ENCODE assay signal across 8 mouse cellular contexts in the genomic region with DNA sequence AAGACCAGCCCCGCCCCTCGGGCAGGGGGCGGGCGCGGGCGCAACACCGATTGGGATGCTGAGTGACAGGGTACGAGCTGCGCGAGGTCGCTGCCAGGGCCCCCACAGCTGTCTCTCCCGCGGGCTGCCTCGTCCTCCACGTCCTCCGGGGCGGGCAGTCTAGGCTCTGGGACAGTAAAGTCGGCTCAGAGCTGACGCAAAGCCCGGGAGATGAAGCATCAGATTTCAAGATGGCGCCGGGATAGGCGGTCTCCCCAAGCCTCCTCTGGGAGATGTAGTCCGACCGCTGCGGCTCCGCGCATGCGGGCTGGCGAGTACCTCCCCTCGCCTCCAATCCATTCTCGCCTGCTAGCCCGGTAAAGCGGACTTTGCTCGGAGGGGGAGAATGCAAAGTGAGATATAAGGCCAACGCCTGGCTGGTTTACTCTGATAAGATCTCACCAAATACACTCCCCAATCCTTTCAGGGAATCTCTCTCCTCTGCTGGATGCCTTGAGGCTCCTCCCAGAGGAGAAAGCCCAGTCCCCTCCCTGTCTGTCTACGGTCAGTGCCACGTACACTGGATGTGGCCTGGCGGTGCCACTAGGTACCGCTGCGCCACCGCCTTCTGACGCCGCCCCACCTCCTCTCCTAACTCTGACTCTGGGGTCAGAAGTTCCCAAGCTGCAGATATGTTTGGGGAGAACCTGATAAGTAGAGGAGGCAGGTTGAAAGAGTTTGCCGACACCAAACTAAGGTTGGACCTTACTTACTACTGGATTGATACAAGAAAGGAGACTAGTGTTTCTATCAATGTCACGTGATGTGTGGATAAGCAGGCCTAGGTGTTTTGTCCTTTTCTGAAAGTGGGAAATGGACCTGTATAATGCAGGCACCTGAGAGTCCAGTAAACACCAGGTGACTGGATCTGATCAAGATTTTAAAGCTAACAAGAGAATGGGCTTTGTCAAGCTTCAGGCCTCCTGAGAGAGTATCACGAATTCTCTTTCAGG.
DNase-seq lines count a peak whose midpoint lies in the region; ATAC-seq lines count a peak whose summit lies in the region.

No protein-coding gene starts in this region.

- peak; percentile 89 for ATAC-seq in heart, embryonic 13.5 days (ENCODE audit: extremely low read depth, insufficient number of reproducible peaks, low FRiP score, low TSS enrichment)
- peak; percentile 95 for ATAC-seq in liver, embryonic 12.5 days
- peak; percentile 97 for ATAC-seq in stomach, embryonic 15.5 days (ENCODE audit: insufficient read depth, low FRiP score, low read depth)

- peaks cover 13% of the 10 kb centered on the region; the same call in 1 of the 2 replicates for H3K36me3 ChIP-seq in heart, embryonic 13.5 days
- no peaks in the 10 kb centered on the region for H3K36me3 ChIP-seq in liver, embryonic 12.5 days
- H3K36me3 ChIP-seq in stomach, embryonic 15.5 days: no peaks in the 10 kb centered on the region

- peak overlapping the region; percentile 82 for H3K4me3 ChIP-seq in heart, embryonic 13.5 days
- H3K4me3 ChIP-seq in liver, embryonic 12.5 days: peak overlapping the region; percentile 70
- H3K4me3 ChIP-seq in stomach, embryonic 15.5 days (replicated peaks): peak overlapping the region; percentile 60

- H3K4me2 ChIP-seq in heart, embryonic 13.5 days: peak overlapping the region; percentile 91
- H3K4me2 ChIP-seq in liver, embryonic 12.5 days: peak overlapping the region; percentile 92
- peak overlapping the region; percentile 81 for H3K4me2 ChIP-seq in stomach, embryonic 15.5 days

- H3K27me3 ChIP-seq in heart, embryonic 13.5 days (replicated peaks): no peaks in the 10 kb centered on the region
- peaks cover 16% of the 10 kb centered on the region for H3K27me3 ChIP-seq in liver, embryonic 12.5 days (replicated peaks)
- no peaks in the 10 kb centered on the region for H3K27me3 ChIP-seq in stomach, embryonic 15.5 days (replicated peaks)

- no peaks in the 10 kb centered on the region for H3K9me3 ChIP-seq in heart, embryonic 13.5 days
- H3K9me3 ChIP-seq in liver, embryonic 12.5 days (replicated peaks): no peaks in the 10 kb centered on the region
- H3K9me3 ChIP-seq in stomach, embryonic 15.5 days: no peaks in the 10 kb centered on the region

- H3K27ac ChIP-seq in heart, embryonic 13.5 days (replicated peaks): peak overlapping the region; percentile 92
- peak overlapping the region; percentile 64 for H3K27ac ChIP-seq in liver, embryonic 12.5 days
- peak overlapping the region; percentile 93 for H3K27ac ChIP-seq in stomach, embryonic 15.5 days

- peak; percentile 93 for DNase-seq in CD4-positive helper T cell, adult 2 months (ENCODE audit: low read depth, low spot score)
- DNase-seq in brain, embryonic 18.5 days (ENCODE audit: low read depth, low spot score): peak; percentile 90
- DNase-seq in fat pad, adult 2 months (ENCODE audit: extremely low read depth, low read depth, low spot score): peak; percentile 28
- DNase-seq in kidney, postnatal 10 days: peak; percentile 96
- DNase-seq in natural killer cell, adult 2 months (ENCODE audit: low spot score in 2 of 2): peak; percentile 89 to 90

- peak overlapping the region; percentile 89 for H3K9ac ChIP-seq in heart, embryonic 13.5 days
- H3K9ac ChIP-seq in liver, embryonic 12.5 days: peak overlapping the region; percentile 65
- H3K9ac ChIP-seq in stomach, embryonic 15.5 days: peak overlapping the region; percentile 72

- peaks cover 39% of the 10 kb centered on the region for H3K4me1 ChIP-seq in heart, embryonic 13.5 days
- peaks cover 21% of the 10 kb centered on the region; the same call in 1 of the 2 replicates for H3K4me1 ChIP-seq in liver, embryonic 12.5 days
- peaks cover 15% of the 10 kb centered on the region; the same call in 1 of the 2 replicates for H3K4me1 ChIP-seq in stomach, embryonic 15.5 days

- WGBS in heart, embryonic 13.5 days: 3% methylated on average over 47 of the region's 47 CpGs
- 3% methylated on average over 47 of the region's 47 CpGs for WGBS in liver, embryonic 12.5 days (ENCODE audit: insufficient replicate concordance)
- 2% methylated on average over 47 of the region's 47 CpGs for WGBS in stomach, embryonic 15.5 days

Comparison
In these comparisons a context has a peak if more than half of its experiments do, and no peak if none do; other contexts are left out.
1. Peak in every context shown above with its lines: DNase-seq, ATAC-seq, H3K4me3 ChIP-seq and H3K27ac ChIP-seq.
2. DNase-seq: peak in every context shown above with its lines; median percentile 96 in kidney, postnatal 10 days; 93 in CD4-positive helper T cell, adult 2 months; 90 in brain, embryonic 18.5 days; 90 in natural killer cell, adult 2 months; 28 in fat pad, adult 2 months.